Mouse (Mus musculus): ENCODE measurements around the gene Tspan9.

DNA sequence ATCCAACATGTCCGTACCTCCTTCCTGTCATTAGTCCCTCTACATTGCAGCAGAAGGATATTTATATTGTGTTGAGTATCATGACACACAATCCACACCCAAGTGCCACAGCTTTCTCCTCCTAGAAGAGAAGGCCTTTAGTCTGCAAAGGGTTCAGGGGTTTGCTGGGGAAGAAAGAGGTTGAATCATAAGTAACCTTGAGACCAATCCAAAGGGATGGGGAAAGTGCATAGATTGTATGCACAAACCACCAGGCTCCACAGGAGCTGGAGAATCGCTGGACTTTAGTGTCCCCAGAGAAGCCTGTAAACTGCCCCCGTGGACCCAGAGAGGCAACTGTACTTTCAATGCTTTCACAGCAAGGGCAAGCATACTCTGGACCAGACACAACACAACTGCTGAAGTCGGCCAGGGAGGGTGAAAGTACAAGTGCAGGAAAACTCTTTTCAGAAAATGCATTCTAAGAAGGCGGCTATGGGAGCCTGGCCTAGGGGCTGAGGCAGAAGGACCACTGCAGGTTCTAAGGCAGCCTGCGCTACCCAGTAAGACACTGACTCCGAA lies 24.6 kb downstream of the Tspan9 start:
- TF ChIP-seq CTCF (IDR thresholded peaks at IDR 0.05; ENCODE audit: borderline replicate concordance, extremely low read depth, insufficient read depth, insufficient read length) (no peak), POLR2A (IDR thresholded peaks at IDR 0.05; ENCODE audit: borderline replicate concordance, extremely low read depth, insufficient read depth, insufficient read length, poor library complexity, severe bottlenecking) (no peak)
